Mouse (Mus musculus) thymus, adult 2 months (tissue): ENCODE data around the gene Erc2. TPM values are rescaled to one million over a fixed set of nuclear protein-coding genes. Genes with fewer than 3 reads are reported as not detected.

Source experiments
- DNase-seq: peaks from one replicate; pipeline ENCODE4 v3.0.0; 2021
- H3K27ac ChIP-seq: fragments of 200-500 bp; 2 replicates; pipeline ENCODE4 v1.5.1; 2012; ENCODE audit warnings: low read length, control low read depth; ENCODE audit not compliant: control insufficient read depth, insufficient read depth
- H3K27me3 ChIP-seq: fragments of 200-500 bp; 2 replicates; pipeline ENCODE4 v1.6.1; 2012; ENCODE audit warnings: mild to moderate bottlenecking, low read length, moderate library complexity, mixed read lengths; ENCODE audit not compliant: control insufficient read depth, insufficient read depth
- H3K36me3 ChIP-seq: fragments of 200-500 bp; 2 replicates; pipeline ENCODE4 v1.6.1; 2012; ENCODE audit warnings: mild to moderate bottlenecking, low read length, moderate library complexity; ENCODE audit not compliant: control insufficient read depth, insufficient read depth
- H3K4me1 ChIP-seq: fragments of 200-500 bp; replicated peaks from 2 replicates; pipeline ENCODE4 v1.6.1; 2012; ENCODE audit warnings: low read length; ENCODE audit not compliant: control insufficient read depth, insufficient read depth
- H3K4me3 ChIP-seq: fragments of 200-500 bp; 2 replicates; pipeline ENCODE4 v1.5.1; 2012; ENCODE audit warnings: mild to moderate bottlenecking, low read length, control low read depth, moderate library complexity; ENCODE audit not compliant: control insufficient read depth, insufficient read depth
- CTCF ChIP-seq: fragments of 200-500 bp; IDR thresholded peaks from 2 replicates; pipeline ENCODE4 v1.5.1; 2012; ENCODE audit warnings: mild to moderate bottlenecking, control low read depth, low read length, moderate library complexity, borderline replicate concordance; ENCODE audit not compliant: control insufficient read depth, poor library complexity, insufficient read depth; ENCODE audit errors: extremely low read depth
- POLR2A ChIP-seq: fragments of 200-500 bp; IDR thresholded peaks from 2 replicates; pipeline ENCODE4 v1.6.1; 2012; ENCODE audit warnings: mild to moderate bottlenecking, low read length, control low read depth, moderate library complexity; ENCODE audit not compliant: control insufficient read depth, poor library complexity, insufficient read depth; ENCODE audit errors: extremely low read depth
- WGBS: fragments of 180-500 bp; shearing (Covaris S2); methylation state at CpG from one replicate; pipeline ENCODE4 v1.1.7; 2018; 5-methylcytosine and 5-hydroxymethylcytosine counted together
- polyA plus RNA-seq: library from polyadenylated mRNA; depleted of rRNA; stranded (reverse); fragments of >200 nt; gene quantifications from 2 replicates; pipeline ENCODE4 v1.2.3, GENCODE M21; 2012; rRNA removed

The Erc2 gene
- polyA plus RNA-seq, 1 experiment, result 0.18 TPM

- H3K27ac ChIP-seq, result no peak overlapping the region
- H3K4me1 ChIP-seq, result no peaks in the 10 kb centered on the region
- no peaks in the 10 kb centered on the region for H3K36me3 ChIP-seq
- no peak for DNase-seq
- no peak overlapping the region for H3K4me3 ChIP-seq
- H3K27me3 ChIP-seq, result no peaks in the 10 kb centered on the region; the same call in 1 of the 2 replicates
- 82% methylated on average over 6 of the region's 6 CpGs for WGBS
- TF ChIP-seq CTCF, result no peak
- no peak for TF ChIP-seq POLR2A
Measured at GRCm38 (mm10) chr14:28515331-28515730, 893.1 kb downstream of the Erc2 start.

DNA sequence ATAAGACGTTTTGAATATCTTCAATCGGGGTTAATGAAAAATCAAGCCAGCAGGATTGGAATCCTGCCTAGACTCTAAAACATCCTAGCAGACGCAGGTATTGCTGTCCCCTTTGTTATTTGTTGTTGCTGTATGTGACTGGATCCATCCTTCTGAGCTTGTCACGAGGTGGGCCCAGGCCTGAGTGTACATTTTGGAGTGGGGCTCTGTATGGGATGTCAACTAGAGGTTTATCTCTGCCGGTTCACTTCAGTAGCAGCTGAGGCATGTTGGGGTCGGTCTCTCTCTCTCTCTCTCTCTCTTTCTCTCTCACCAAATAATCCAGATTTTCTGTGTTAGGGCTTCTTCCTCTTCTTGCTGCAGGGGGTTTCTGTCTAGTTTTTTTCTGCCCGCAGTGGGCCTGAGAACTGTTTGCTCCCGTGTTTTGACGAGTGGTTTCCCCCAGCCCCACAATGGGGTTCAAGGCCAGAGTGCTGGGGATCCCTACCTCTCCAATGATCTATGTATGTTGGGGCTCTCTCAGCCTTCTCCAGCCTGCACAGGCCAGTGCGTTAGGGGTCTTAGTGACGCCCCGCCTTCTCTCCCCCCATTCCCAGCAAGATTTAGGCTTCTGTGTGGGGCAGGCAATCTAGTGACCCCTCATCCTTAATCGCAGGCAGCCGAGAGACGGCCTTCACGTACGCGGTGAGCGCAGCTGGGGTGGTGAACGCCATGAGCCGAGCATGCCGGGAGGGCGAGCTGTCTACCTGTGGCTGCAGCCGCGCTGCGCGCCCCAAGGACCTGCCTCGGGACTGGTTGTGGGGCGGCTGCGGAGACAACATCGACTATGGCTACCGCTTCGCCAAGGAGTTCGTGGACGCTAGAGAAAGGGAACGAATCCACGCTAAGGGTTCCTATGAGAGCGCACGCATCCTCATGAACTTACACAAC, 895.7 kb downstream of the Erc2 start:
- Histone ChIP-seq H3K27ac (no peak overlapping the region), H3K4me3 (no peak overlapping the region), H3K4me1 (no peaks in the 10 kb centered on the region), H3K36me3 (no peaks in the 10 kb centered on the region), H3K27me3 (no peaks in the 10 kb centered on the region)
- TF ChIP-seq POLR2A (no peak), CTCF (no peak)
- DNase-seq, result no peak
- WGBS, result 92% methylated on average over 39 of the region's 39 CpGs

GRCm38 (mm10) chr14:28521106-28521505, 898.9 kb downstream of the Erc2 start:
- DNase-seq, result no peak
- 63% methylated on average over 1 of the region's 1 CpGs for WGBS
- no peak for TF ChIP-seq POLR2A
- TF ChIP-seq CTCF, result no peak
- H3K4me1 ChIP-seq, result no peaks in the 10 kb centered on the region
- no peak overlapping the region for H3K4me3 ChIP-seq
- no peak overlapping the region for H3K27ac ChIP-seq
- H3K27me3 ChIP-seq, result no peaks in the 10 kb centered on the region
- no peaks in the 10 kb centered on the region for H3K36me3 ChIP-seq

DNA sequence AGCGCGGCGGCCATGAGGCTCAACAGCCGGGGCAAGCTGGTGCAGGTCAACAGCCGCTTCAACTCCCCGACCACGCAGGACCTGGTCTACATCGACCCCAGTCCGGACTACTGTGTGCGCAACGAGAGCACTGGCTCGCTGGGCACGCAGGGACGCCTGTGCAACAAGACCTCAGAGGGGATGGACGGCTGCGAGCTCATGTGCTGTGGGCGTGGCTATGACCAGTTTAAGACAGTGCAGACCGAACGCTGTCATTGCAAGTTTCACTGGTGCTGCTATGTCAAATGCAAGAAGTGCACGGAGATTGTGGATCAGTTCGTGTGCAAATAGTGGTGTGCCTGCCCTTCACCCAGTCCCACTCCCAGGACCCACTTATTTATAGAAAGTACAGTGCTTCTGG, 900.4 kb downstream of the Erc2 start:
- no peak for DNase-seq
- Histone ChIP-seq H3K27ac (no peak overlapping the region), H3K36me3 (no peaks in the 10 kb centered on the region), H3K4me3 (no peak overlapping the region), H3K27me3 (no peaks in the 10 kb centered on the region), H3K4me1 (no peaks in the 10 kb centered on the region)
- WGBS, result 93% methylated on average over 21 of the region's 21 CpGs
- TF ChIP-seq POLR2A (no peak), CTCF (no peak)

GRCm38 (mm10) chr14:28525566-28525965, 903.3 kb downstream of the Erc2 start:
- no peaks in the 10 kb centered on the region for H3K27me3 ChIP-seq
- WGBS, result 94% methylated on average over 1 of the region's 1 CpGs
- no peaks in the 10 kb centered on the region for H3K4me1 ChIP-seq
- H3K27ac ChIP-seq, result no peak overlapping the region
- DNase-seq, result no peak
- H3K36me3 ChIP-seq, result no peaks in the 10 kb centered on the region
- H3K4me3 ChIP-seq, result no peak overlapping the region
- no peak for TF ChIP-seq CTCF
- TF ChIP-seq POLR2A, result no peak

Other genes starting within 250 kb of the Erc2 start
- 8.9 and 11.5 TPM in 2 replicates for gene Fam208a, start 193.6 kb upstream of the Erc2 start, polyA plus RNA-seq
- gene Ccdc66, start 114.0 kb upstream of the Erc2 start, polyA plus RNA-seq, result 2.1 and 3.0 TPM in 2 replicates